Mouse (Mus musculus): ENCODE data around the gene Rora.

The Rora gene

GRCm38 (mm10) chr9:69371046-69371724, 717.6 kb downstream of the Rora start:
- DNase-seq, result no peak

GRCm38 (mm10) chr9:69372871-69373270, 719.3 kb downstream of the Rora start:
- DNase-seq, result no peak

GRCm38 (mm10) chr9:69376982-69377653, 723.5 kb downstream of the Rora start:
- no peak for DNase-seq

- no peak for DNase-seq
Observed at GRCm38 (mm10) chr9:69377654-69378045, 724.1 kb downstream of the Rora start.

GRCm38 (mm10) chr9:69380546-69380945, 727.0 kb downstream of the Rora start:
- no peak for DNase-seq

- DNase-seq, result no peak
Observed at GRCm38 (mm10) chr9:69381741-69382140, 728.2 kb downstream of the Rora start.

GRCm38 (mm10) chr9:69384475-69384874, 730.9 kb downstream of the Rora start:
- no peak for DNase-seq

- DNase-seq, result no peak
Observed at GRCm38 (mm10) chr9:69384905-69385304, 731.3 kb downstream of the Rora start.

GRCm38 (mm10) chr9:69387296-69387695, 733.7 kb downstream of the Rora start:
- DNase-seq, result no peak

- DNase-seq, result no peak
Observed at GRCm38 (mm10) chr9:69390631-69391030, 737.0 kb downstream of the Rora start.

- DNase-seq, result no peak
Observed at GRCm38 (mm10) chr9:69394234-69394633, 740.6 kb downstream of the Rora start.

- no peak for DNase-seq
Observed at GRCm38 (mm10) chr9:69397432-69397759, 743.8 kb downstream of the Rora start.

- DNase-seq, result peak; percentile 68 to 85
Observed at GRCm38 (mm10) chr9:69397760-69398452, 744.3 kb downstream of the Rora start, which contains the start of gene Ice2. Gene Ice2 (plus strand): TSS chr9:69397906.

- DNase-seq, result no peak
Observed at GRCm38 (mm10) chr9:69398453-69398850, 744.9 kb downstream of the Rora start.

GRCm38 (mm10) chr9:69404671-69405070, 751.1 kb downstream of the Rora start:
- DNase-seq, result no peak

- peak in 1 of 2 experiments; percentile 20 for DNase-seq
Observed at GRCm38 (mm10) chr9:69419476-69419875, 765.9 kb downstream of the Rora start.

GRCm38 (mm10) chr9:69430531-69430930, 776.9 kb downstream of the Rora start:
- no peak for DNase-seq

- DNase-seq, result no peak
Observed at GRCm38 (mm10) chr9:69431863-69432555, 778.4 kb downstream of the Rora start.

GRCm38 (mm10) chr9:69435194-69435593, 781.6 kb downstream of the Rora start:
- DNase-seq, result no peak

- DNase-seq, result no peak
Observed at GRCm38 (mm10) chr9:69435662-69436061, 782.1 kb downstream of the Rora start.

All from kidney, postnatal 25 days (tissue).